Mouse (Mus musculus) stomach, postnatal 0 days (tissue): Measurements from ENCODE around the gene Phf20.

Experiments used
- CTCF ChIP-seq: IDR thresholded peaks from 2 replicates; pipeline ENCODE4 v1.5.1; 2016; ENCODE audit warnings: antibody characterized with exemption, low read depth, mild to moderate bottlenecking, moderate library complexity
- EP300 ChIP-seq: optimal IDR thresholded peaks from 2 replicates; pipeline ENCODE3; 2016; ENCODE audit warnings: antibody characterized with exemption

DNA sequence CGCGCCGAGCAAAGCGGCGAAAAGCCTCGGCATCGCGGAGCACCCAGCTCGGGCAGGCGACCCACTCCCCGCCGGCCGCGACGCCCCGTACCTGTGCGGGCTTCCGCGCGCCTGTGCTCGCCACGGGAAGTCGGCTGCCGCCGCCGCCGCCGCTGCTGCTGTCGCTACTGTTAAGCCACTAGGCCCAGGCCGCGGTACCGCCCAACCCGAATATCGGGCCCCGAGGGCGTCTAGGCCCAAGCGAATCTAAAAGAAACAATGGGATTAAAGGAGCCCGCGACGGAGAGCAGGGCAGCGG, 16.5 kb upstream of the Phf20 start:
- TF ChIP-seq CTCF, result no peak
- no peak for TF ChIP-seq EP300
